Mouse (Mus musculus) CD4-positive, CD25-positive, alpha-beta regulatory T cell (primary cell): Measurements from ENCODE around the gene Acot13. TPM values are rescaled to one million over a fixed set of nuclear protein-coding genes. Genes with fewer than 3 reads are reported as not detected.

Source experiments
- polyA plus RNA-seq: library from polyadenylated mRNA; unstranded; fragments of 100-300 nt; shearing (Covaris generic); gene quantifications from one replicate; pipeline ENCODE4 v1.2.1, GENCODE M21; 2017

The Acot13 gene
- 76.9 TPM for polyA plus RNA-seq

GRCm38 (mm10) chr13:24831353-24832130 lies at the start of gene Acot13, which contains the start of gene Tdp2:
TSS of gene Acot13 (minus strand) at chr13:24831540.
TSS of gene Tdp2 (plus strand) at chr13:24831679.

GRCm38 (mm10) chr13:24844983-24845955 lies 13.9 kb upstream of the Acot13 start, which contains the start of gene D130043K22Rik:
TSS of gene D130043K22Rik (plus strand) at chr13:24845135.

GRCm38 (mm10) chr13:24801308-24801921 lies 29.9 kb downstream of the Acot13 start, which contains the start of gene BC005537:
TSS of gene BC005537 (plus strand) at chr13:24801657.

Other genes starting within 250 kb of the Acot13 start
- gene Ripor2, start 249.4 kb downstream of the Acot13 start, polyA plus RNA-seq, result 367 TPM
- 0.20 TPM for gene Armh2, start 90.3 kb downstream of the Acot13 start, polyA plus RNA-seq
- 24.2 TPM for gene Gmnn, start 69.6 kb downstream of the Acot13 start, polyA plus RNA-seq
- 20.0 TPM for gene BC005537, start 29.9 kb downstream of the Acot13 start, polyA plus RNA-seq
- gene Tdp2, start 139 bp upstream of the Acot13 start, polyA plus RNA-seq, result 66.0 TPM
- gene D130043K22Rik, start 13.6 kb upstream of the Acot13 start, polyA plus RNA-seq, result 0.89 TPM
- gene Aldh5a1, start 106.1 kb upstream of the Acot13 start, polyA plus RNA-seq, result 0.93 TPM
- 2.9 TPM for gene Gpld1, start 111.6 kb upstream of the Acot13 start, polyA plus RNA-seq
- gene Mrs2, start 188.8 kb upstream of the Acot13 start, polyA plus RNA-seq, result 26.9 TPM
- 0.07 TPM for gene Dcdc2a, start 224.5 kb upstream of the Acot13 start, polyA plus RNA-seq